Mouse (Mus musculus) spleen, postnatal 0 days (tissue): ENCODE measurements around the gene 1110032F04Rik. TPM values are rescaled to one million over a fixed set of nuclear protein-coding genes. Genes with fewer than 3 reads are reported as not detected.

Experiments
- polyA plus RNA-seq: library from polyadenylated mRNA; unstranded; fragments of >200 nt; fragmentation: Nextera tagmentation; extraction: Ambion mirVana; gene quantifications from 2 replicates; pipeline ENCODE4 v1.2.1, GENCODE M21; 2015

Gene 1110032F04Rik
- 0.38 TPM in 2 replicates for polyA plus RNA-seq

DNA sequence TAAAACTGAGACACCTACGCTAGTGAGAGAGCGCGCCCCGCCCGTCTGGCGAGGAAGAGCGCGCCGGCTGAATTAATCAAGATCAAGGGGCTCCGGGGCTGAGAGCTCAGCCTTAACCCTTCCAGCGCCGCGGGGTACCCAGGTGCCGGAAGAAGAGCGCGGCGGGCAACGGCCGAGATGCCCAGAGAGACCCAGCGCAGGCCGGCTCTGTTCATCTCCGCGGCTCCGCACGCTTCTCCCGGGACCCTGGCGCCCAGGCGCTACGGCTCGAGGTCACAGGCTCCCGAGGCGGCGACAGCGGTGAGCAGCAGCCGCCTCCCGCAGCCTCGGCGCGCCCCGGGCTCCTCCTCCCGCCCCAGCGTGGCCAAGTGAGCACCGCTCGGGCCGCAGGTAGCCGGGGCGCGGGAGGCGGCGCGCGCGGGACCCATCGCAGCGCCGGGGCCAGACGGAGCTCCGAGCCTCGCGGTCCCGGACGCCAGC lies at the start of gene 1110032F04Rik:
TSS of gene 1110032F04Rik (plus strand) at position 376 of the 480 bp plus-strand sequence.

Other genes with a start within 250 kb of the 1110032F04Rik start
- 4.0 and 5.1 TPM in 2 replicates for gene Il12a, start 178.9 kb upstream of the 1110032F04Rik start, polyA plus RNA-seq
- gene Ift80, start 135.0 kb downstream of the 1110032F04Rik start, polyA plus RNA-seq, result 9.0 and 9.2 TPM in 2 replicates
- gene Smc4, start 135.2 kb downstream of the 1110032F04Rik start, polyA plus RNA-seq, result 226 and 236 TPM in 2 replicates
- 122 and 149 TPM in 2 replicates for gene Trim59, start 175.2 kb downstream of the 1110032F04Rik start, polyA plus RNA-seq